Mouse (Mus musculus) liver, embryonic 13.5 days (tissue): Measurements from ENCODE around the gene Mfsd11. TPM values are rescaled to one million over a fixed set of nuclear protein-coding genes. Genes with fewer than 3 reads are reported as not detected.

Experiments used
- ATAC-seq: fragments of 200-750 bp; cut with Nextera tagmentation; 2 replicates; pipeline ENCODE4 v1.8.0; 2017; ENCODE audit warnings: low read depth, mild to moderate bottlenecking, moderate number of reproducible peaks, moderate library complexity
- DNase-seq: peaks from one replicate; pipeline ENCODE4 v3.0.0; 2022
- H3K27ac ChIP-seq: fragments of 300-500 bp; sonication (generic); 2 replicates; pipeline ENCODE4 v1.5.1; 2015; ENCODE audit warnings: moderate library complexity, mild to moderate bottlenecking, inconsistent platforms
- H3K27me3 ChIP-seq: fragments of 300-500 bp; sonication (generic); 2 replicates; pipeline ENCODE4 v1.6.1; 2015; ENCODE audit warnings: mild to moderate bottlenecking, inconsistent platforms
- H3K36me3 ChIP-seq: fragments of 300-500 bp; sonication (generic); 2 replicates; pipeline ENCODE4 v1.6.1; 2015; ENCODE audit warnings: mild to moderate bottlenecking, inconsistent platforms
- H3K4me1 ChIP-seq: fragments of 300-500 bp; sonication (generic); replicated peaks from 2 replicates; pipeline ENCODE4 v1.6.1; 2015; ENCODE audit warnings: inconsistent platforms
- H3K4me2 ChIP-seq: fragments of 300-500 bp; sonication (generic); 2 replicates; pipeline ENCODE4 v1.6.1; 2015; ENCODE audit warnings: inconsistent platforms, mild to moderate bottlenecking, moderate library complexity
- H3K4me3 ChIP-seq: fragments of 300-500 bp; sonication (generic); replicated peaks from 2 replicates; pipeline ENCODE4 v1.5.1; 2015; ENCODE audit warnings: mild to moderate bottlenecking, inconsistent platforms
- H3K9ac ChIP-seq: fragments of 300-500 bp; sonication (generic); 2 replicates; pipeline ENCODE4 v1.6.1; 2015; ENCODE audit warnings: mild to moderate bottlenecking, inconsistent platforms
- H3K9me3 ChIP-seq: fragments of 300-500 bp; sonication (generic); replicated peaks from 2 replicates; pipeline ENCODE4 v1.6.1; 2016; ENCODE audit warnings: inconsistent platforms
- WGBS: fragments of 180-500 bp; shearing (Covaris S2); methylation state at CpG from one replicate; pipeline ENCODE4 v1.1.7; 2015; ENCODE audit not compliant: insufficient replicate concordance; 5-methylcytosine and 5-hydroxymethylcytosine counted together
- polyA plus RNA-seq: library from polyadenylated mRNA; unstranded; fragments of >200 nt; fragmentation: Nextera tagmentation; extraction: Ambion mirVana; gene quantifications from 2 replicates; pipeline ENCODE4 v1.2.1, GENCODE M21; 2015

Mfsd11 gene
- polyA plus RNA-seq, 1 experiment from 2014 or later: 10.4 TPM

DNA sequence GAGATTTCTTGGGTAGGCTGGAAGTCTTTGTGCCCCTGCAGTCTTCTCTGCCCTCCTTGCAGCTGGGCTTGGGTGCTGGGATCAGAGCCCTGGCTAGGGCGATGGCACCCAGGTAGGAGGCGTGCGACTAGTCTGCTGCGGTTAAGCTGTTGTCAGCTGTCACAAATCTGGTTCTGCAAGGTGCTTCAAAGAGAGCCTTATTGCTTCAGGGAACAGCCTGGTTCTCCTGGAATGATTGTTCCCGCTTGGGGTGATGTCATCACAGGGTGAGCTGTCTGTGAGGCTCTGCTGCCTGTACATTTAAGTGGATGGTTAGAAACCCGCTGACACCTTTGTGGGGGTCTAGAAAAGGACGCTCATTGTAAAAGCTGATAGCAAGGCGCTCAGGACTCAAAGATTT, 17.0 kb downstream of the Mfsd11 start:
- Histone ChIP-seq H3K4me2 (no peak overlapping the region), H3K4me1 (no peaks in the 10 kb centered on the region), H3K36me3 (peaks cover 51% of the 10 kb centered on the region), H3K9ac (no peak overlapping the region), H3K4me3 (no peak overlapping the region), H3K27me3 (no peaks in the 10 kb centered on the region), H3K27ac (no peak overlapping the region), H3K9me3 (no peaks in the 10 kb centered on the region)
- WGBS: 78% methylated on average over 8 of the region's 8 CpGs
- ATAC-seq: no peak
- DNase-seq: no peak

DNA sequence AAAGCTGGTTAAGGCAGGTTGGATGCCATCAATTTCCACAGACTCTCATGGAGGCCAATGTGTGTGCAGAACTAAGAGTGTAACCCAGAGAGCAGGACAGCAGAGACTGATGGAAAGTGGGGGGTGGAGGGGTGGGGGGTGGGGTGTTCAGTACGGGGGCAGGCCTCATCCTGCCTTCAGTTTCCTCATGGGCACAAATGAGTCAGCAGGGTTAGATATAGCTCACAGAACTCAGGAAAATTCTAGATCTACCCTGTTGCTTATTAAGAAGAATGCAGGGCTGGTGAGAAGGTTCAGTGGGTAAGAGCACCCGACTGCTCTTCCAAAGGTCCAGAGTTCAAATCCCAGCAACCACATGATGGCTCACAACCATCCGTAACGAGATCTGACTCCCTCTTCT, 17.4 kb downstream of the Mfsd11 start:
- Histone ChIP-seq H3K27me3 (no peaks in the 10 kb centered on the region), H3K4me1 (no peaks in the 10 kb centered on the region), H3K4me3 (no peak overlapping the region), H3K27ac (no peak overlapping the region), H3K4me2 (no peak overlapping the region), H3K9ac (no peak overlapping the region), H3K9me3 (no peaks in the 10 kb centered on the region), H3K36me3 (peaks cover 49% of the 10 kb centered on the region)
- 74% methylated on average over 4 of the region's 4 CpGs for WGBS
- DNase-seq: no peak
- no peak for ATAC-seq

DNA sequence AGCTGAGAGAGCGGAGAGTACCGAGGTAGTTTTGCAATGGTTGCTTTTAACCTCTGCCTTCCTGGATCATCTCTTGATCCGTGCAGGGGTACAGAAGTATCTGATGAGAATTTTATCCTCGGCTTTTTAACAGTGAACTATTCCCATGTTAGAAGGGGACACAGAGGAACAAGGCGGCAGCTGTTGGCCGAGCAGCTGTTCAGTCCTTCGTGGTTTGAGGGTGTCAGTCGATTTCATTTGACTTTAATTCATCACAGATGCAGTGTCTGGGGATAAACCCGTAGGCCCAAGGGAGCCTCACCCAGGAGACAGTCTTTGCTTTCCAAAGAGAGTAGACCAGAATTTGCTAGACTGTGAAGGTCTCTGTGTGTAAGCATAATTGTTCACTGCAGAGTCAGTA, 19.3 kb downstream of the Mfsd11 start:
- H3K9ac ChIP-seq: no peak overlapping the region
- 79% methylated on average over 9 of the region's 9 CpGs for WGBS
- peaks cover 46% of the 10 kb centered on the region for H3K36me3 ChIP-seq

DNA sequence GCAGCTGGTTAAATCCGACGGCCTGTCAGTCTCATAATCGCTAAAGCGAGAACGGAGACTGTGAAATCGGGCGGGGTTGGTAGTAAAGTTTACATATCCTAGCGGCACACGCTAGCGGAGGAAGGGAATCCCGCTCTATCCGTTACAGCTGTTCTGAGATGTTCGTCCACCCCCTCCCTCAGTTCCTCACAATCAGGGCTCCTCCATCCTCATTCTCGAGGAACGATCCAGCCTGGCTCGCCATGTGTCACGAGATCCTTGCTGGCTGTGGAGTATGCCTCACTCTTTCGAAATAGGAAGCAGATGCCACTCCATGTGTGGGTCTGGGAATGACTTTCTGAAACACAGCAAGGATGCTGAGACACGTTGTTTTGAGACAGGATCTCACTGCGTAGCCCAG, 21.7 kb downstream of the Mfsd11 start:
- no peak overlapping the region for H3K27ac ChIP-seq
- no peak overlapping the region for H3K4me3 ChIP-seq
- H3K27me3 ChIP-seq: no peaks in the 10 kb centered on the region
- ATAC-seq (no peak), DNase-seq (no peak)
- no peaks in the 10 kb centered on the region for H3K9me3 ChIP-seq
- H3K4me2 ChIP-seq: no peak overlapping the region
- no peaks in the 10 kb centered on the region for H3K4me1 ChIP-seq
- H3K9ac ChIP-seq: no peak overlapping the region
- peaks cover 45% of the 10 kb centered on the region for H3K36me3 ChIP-seq
- WGBS: 84% methylated on average over 20 of the region's 20 CpGs

More for the DNA sequence above, 19.3 kb downstream of the Mfsd11 start:
- Histone ChIP-seq H3K27me3 (no peaks in the 10 kb centered on the region), H3K9me3 (no peaks in the 10 kb centered on the region), H3K27ac (no peak overlapping the region), H3K4me3 (no peak overlapping the region), H3K4me1 (no peaks in the 10 kb centered on the region), H3K4me2 (no peak overlapping the region)
- no peak for ATAC-seq
- no peak for DNase-seq

DNA sequence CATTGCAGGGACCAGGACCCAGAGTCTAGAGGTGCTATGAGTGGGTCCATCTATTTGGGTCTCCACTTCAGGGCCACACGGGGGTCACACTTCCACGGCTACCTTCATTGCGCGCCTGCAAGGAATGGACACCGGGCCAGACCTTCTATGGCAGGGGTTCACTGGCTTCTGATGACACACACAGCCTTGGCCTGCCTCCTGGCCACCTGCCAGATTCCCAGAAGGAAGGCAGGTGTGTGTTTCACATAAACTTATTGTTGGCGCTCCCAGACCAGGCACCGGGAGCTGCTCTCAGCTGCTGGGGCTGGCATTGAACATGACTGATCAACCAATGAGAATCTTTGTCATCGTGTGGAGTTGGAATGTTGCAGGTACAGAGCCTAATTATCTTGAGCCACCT, 26.2 kb downstream of the Mfsd11 start:
- no peaks in the 10 kb centered on the region for H3K9me3 ChIP-seq
- H3K36me3 ChIP-seq: peaks cover 17% of the 10 kb centered on the region
- no peak overlapping the region for H3K9ac ChIP-seq
- DNase-seq (no peak), ATAC-seq (no peak)
- H3K27ac ChIP-seq: no peak overlapping the region
- 86% methylated on average over 8 of the region's 8 CpGs for WGBS
- H3K4me2 ChIP-seq: no peak overlapping the region
- H3K4me1 ChIP-seq: no peaks in the 10 kb centered on the region
- H3K27me3 ChIP-seq: no peaks in the 10 kb centered on the region
- no peak overlapping the region for H3K4me3 ChIP-seq

DNA sequence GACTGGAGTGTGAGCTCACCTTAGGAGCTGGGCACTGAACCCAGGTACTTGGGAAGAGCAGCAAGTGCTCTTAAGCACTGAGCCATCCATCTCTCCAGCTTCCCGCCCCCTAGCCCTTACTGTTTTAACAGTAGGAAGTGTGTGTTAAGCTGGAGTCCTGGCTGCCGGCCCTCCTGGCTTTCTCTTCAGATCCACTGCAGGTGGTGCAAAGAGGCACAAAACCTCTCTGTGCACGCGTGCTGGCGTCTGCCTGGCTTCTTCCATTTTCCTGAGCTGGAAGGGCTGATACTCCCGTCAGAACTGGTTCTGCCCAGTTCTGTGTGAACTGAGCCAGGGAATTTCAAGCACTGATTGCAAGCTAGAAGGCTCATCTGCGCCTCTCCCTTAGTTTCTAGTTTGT, 28.6 kb downstream of the Mfsd11 start:
- 0 out of 2 replicates have a peak, but pooled peaks cover under 1% of the 10 kb centered on the region for H3K36me3 ChIP-seq
- peaks cover 9% of the 10 kb centered on the region; the same call in 1 of the 2 replicates for H3K27me3 ChIP-seq
- no peak overlapping the region for H3K27ac ChIP-seq
- no peak overlapping the region for H3K4me3 ChIP-seq
- H3K9me3 ChIP-seq: no peaks in the 10 kb centered on the region
- H3K4me1 ChIP-seq: peaks cover 4% of the 10 kb centered on the region
- no peak for DNase-seq
- no peak overlapping the region for H3K4me2 ChIP-seq
- WGBS: 62% methylated on average over 7 of the region's 7 CpGs
- no peak overlapping the region for H3K9ac ChIP-seq
- no peak for ATAC-seq

DNA sequence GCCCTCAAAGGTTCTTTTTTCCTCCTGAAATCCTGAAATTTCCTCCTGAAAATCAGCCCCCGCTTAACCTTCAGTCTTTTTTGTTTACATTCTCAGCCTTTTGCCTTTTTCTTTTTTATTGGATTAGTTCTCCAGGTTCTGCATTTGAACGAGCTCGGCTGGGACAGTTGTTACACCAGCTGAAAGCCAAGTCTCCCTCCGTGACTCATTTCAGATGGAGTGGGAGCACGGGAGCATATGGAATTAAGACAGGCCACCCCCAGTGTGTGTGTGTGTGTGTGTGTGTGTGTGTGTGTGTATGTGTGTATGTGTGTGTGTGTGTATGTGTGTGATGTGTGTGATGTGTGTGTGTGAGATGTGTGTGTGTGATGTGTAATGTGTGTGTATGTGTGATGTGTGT, 29.2 kb downstream of the Mfsd11 start:
- no peak overlapping the region for H3K4me2 ChIP-seq
- ATAC-seq (no peak), DNase-seq (no peak)
- no peak overlapping the region for H3K9ac ChIP-seq
- no peak overlapping the region for H3K4me3 ChIP-seq
- H3K36me3 ChIP-seq: no peaks in the 10 kb centered on the region
- H3K27ac ChIP-seq: no peak overlapping the region
- no peaks in the 10 kb centered on the region for H3K9me3 ChIP-seq
- H3K4me1 ChIP-seq: peaks cover 4% of the 10 kb centered on the region
- peaks cover 15% of the 10 kb centered on the region; the same call in 1 of the 2 replicates for H3K27me3 ChIP-seq
- 65% methylated on average over 5 of the region's 5 CpGs for WGBS

DNA sequence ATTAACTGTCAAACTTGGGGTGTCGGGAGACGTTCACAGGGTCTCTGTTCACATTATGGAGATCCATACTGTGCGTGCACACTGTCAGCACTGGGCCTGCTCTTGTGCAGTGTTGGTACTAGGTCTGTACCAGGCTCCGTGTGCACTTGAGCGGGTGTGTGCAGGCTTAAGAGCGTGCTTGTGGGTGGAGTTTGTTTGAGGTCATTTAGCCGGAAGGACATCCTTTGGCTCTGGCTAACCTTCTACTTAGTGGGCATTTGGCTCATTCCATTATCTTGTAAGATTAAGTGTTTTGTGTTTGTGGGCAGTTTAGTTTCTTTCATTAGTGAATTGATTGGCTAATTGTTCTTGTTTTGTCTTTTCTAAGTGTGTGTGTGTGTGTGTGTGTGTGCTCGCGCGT, 30.2 kb downstream of the Mfsd11 start:
- peaks cover 24% of the 10 kb centered on the region for H3K27me3 ChIP-seq
- no peak overlapping the region for H3K4me3 ChIP-seq
- ATAC-seq (no peak), DNase-seq (no peak)
- no peak overlapping the region for H3K4me2 ChIP-seq
- peaks cover 4% of the 10 kb centered on the region for H3K4me1 ChIP-seq
- H3K9me3 ChIP-seq: no peaks in the 10 kb centered on the region
- 79% methylated on average over 10 of the region's 10 CpGs for WGBS
- H3K9ac ChIP-seq: no peak overlapping the region
- no peak overlapping the region for H3K27ac ChIP-seq
- no peaks in the 10 kb centered on the region for H3K36me3 ChIP-seq

DNA sequence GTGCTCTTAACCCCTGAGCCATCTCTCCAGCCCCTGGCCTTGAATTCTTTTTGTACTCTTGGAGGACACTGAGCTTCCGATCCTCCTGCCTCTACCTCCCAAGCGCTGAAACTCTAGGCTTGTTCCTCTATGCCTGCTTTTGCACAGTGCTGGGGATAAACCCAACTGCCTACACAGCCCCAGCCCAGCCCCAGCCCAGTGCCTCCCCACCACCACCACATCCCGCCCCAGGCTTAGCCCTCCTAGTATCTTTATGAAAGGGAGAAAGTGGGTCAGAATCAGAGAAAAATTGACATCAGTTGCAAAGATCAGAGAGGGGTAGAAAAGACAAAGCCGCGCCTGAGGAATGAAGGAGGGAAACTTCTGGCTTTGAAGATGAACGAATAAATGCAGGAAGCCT, 31.8 kb downstream of the Mfsd11 start:
- Histone ChIP-seq H3K27ac (no peak overlapping the region), H3K27me3 (peaks cover 24% of the 10 kb centered on the region), H3K9ac (no peak overlapping the region), H3K9me3 (no peaks in the 10 kb centered on the region), H3K4me1 (peaks cover 4% of the 10 kb centered on the region), H3K36me3 (no peaks in the 10 kb centered on the region), H3K4me2 (no peak overlapping the region), H3K4me3 (no peak overlapping the region)
- DNase-seq: no peak
- ATAC-seq: no peak
- WGBS: 81% methylated on average over 6 of the region's 6 CpGs

DNA sequence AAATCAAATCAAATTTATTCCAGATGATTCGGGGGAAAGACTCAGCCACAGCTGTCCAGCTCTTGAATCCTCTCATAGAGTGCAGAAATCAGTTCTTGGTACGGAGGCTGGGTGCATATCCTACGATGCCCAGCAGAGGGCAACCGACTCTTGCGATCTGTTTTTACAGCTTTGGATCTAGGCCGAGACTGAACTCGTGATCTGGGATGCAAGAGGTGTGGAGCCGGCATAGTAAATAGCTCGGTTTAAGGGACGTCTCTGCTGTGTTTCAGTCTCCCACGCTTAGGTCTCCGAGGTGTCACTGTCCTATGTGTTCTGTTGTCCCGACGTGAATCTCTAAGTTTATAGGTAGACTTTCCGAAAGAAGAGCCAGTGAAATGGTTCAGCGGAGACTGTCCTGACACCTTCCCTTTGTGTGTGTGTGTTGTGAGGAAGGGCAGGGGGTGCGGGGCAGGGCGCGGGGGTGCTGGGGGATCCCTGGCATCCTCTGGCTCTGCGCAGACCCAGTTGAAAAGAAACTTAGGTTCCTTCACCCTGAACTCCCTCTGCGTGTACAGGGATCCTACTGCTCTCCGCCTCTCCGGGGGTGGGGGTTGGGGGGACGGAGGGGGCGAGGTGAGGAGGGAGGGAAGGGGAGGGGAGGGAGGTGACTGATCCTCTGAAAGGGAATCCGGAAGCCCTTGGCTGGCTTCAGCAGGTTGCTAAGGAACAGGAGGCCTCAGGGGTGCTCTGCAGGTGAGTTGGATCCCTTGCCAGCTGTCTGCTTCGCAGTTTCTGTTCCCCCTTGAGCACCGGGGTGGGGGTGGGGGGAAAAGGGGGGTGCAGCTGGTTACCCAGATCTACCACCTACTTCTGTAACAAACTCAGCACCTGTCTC, 33.3 kb downstream of the Mfsd11 start:
- H3K27me3 ChIP-seq: peaks cover 25% of the 10 kb centered on the region
- H3K4me3 ChIP-seq: peak overlapping the region; percentile 16; the same call in 1 of the 2 replicates
- no peaks in the 10 kb centered on the region for H3K9me3 ChIP-seq
- 5% methylated on average over 28 of the region's 28 CpGs for WGBS
- H3K36me3 ChIP-seq: no peaks in the 10 kb centered on the region
- H3K4me2 ChIP-seq: peak overlapping the region; percentile 23
- H3K27ac ChIP-seq: no peak overlapping the region
- H3K4me1 ChIP-seq: peaks cover 4% of the 10 kb centered on the region
- ATAC-seq: no peak; the same call in 1 of the 2 replicates
- peak; percentile 15 for DNase-seq
- no peak overlapping the region for H3K9ac ChIP-seq

DNA sequence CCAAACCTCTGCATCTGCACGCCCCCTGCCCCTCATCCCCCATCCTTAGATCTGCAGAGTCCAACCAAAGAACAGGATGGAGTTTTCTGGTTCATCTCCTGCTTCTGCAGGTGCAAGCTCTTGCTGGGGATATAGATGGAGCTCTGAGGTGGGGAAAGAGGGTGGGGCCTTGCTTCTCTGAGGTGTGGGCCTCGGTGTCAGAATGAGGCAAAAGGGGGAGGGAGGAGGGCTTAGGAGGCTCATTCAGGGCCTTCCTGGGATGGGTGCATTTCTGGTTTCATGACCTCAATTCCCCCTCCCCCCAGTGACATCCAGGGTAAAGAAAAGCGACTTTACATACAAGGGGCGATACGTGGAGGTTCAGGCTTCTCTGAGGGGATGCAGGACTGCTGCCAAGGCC, 34.9 kb downstream of the Mfsd11 start:
- H3K9me3 ChIP-seq: no peaks in the 10 kb centered on the region
- WGBS: 53% methylated on average over 5 of the region's 5 CpGs
- H3K36me3 ChIP-seq: no peaks in the 10 kb centered on the region
- peaks cover 27% of the 10 kb centered on the region for H3K27me3 ChIP-seq
- peaks cover 4% of the 10 kb centered on the region for H3K4me1 ChIP-seq
- no peak overlapping the region for H3K27ac ChIP-seq
- H3K4me2 ChIP-seq: no peak overlapping the region
- DNase-seq (no peak), ATAC-seq (no peak)
- H3K4me3 ChIP-seq: no peak overlapping the region
- no peak overlapping the region for H3K9ac ChIP-seq
